Mouse (Mus musculus): ENCODE results near the gene Mtcl1.
A peak's percentile ranks its signal among the peaks of the same experiment; 100 is the strongest.

Gene Mtcl1

GRCm38 (mm10) chr17:66404883-66405590 is 44.5 kb downstream of the Mtcl1 start:
- DNase-seq = peak; percentile 66

GRCm38 (mm10) chr17:66402791-66403470 is 46.6 kb downstream of the Mtcl1 start:
- no peak for DNase-seq

GRCm38 (mm10) chr17:66401596-66402265 is 47.8 kb downstream of the Mtcl1 start:
- no peak for DNase-seq

- DNase-seq = no peak
Observed at GRCm38 (mm10) chr17:66399780-66400179, 49.8 kb downstream of the Mtcl1 start.

- DNase-seq = no peak
Observed at GRCm38 (mm10) chr17:66394571-66394970, 55.0 kb downstream of the Mtcl1 start.

- no peak for DNase-seq
Observed at GRCm38 (mm10) chr17:66388307-66388706, 61.2 kb downstream of the Mtcl1 start.

- DNase-seq = no peak
Observed at GRCm38 (mm10) chr17:66381338-66381737, 68.2 kb downstream of the Mtcl1 start.

GRCm38 (mm10) chr17:66379900-66380857 is 69.4 kb downstream of the Mtcl1 start:
- DNase-seq = no peak

- DNase-seq = no peak
Observed at GRCm38 (mm10) chr17:66379308-66379707, 70.2 kb downstream of the Mtcl1 start.

GRCm38 (mm10) chr17:66378127-66378526 is 71.4 kb downstream of the Mtcl1 start:
- no peak for DNase-seq

GRCm38 (mm10) chr17:66374633-66375272 is 74.8 kb downstream of the Mtcl1 start:
- DNase-seq = no peak

GRCm38 (mm10) chr17:66370867-66371266 is 78.7 kb downstream of the Mtcl1 start:
- no peak for DNase-seq

GRCm38 (mm10) chr17:66369777-66370176 is 79.8 kb downstream of the Mtcl1 start:
- no peak for DNase-seq

GRCm38 (mm10) chr17:66368127-66368526 is 81.4 kb downstream of the Mtcl1 start:
- no peak for DNase-seq

- DNase-seq = no peak
Observed at GRCm38 (mm10) chr17:66365664-66366063, 83.9 kb downstream of the Mtcl1 start.

- no peak for DNase-seq
Observed at GRCm38 (mm10) chr17:66365293-66365642, 84.3 kb downstream of the Mtcl1 start.

GRCm38 (mm10) chr17:66364525-66365292 is 84.8 kb downstream of the Mtcl1 start:
- no peak for DNase-seq

GRCm38 (mm10) chr17:66363852-66364524 is 85.6 kb downstream of the Mtcl1 start:
- DNase-seq = no peak

- DNase-seq = peak; percentile 47
Observed at GRCm38 (mm10) chr17:66362287-66363016, 87.1 kb downstream of the Mtcl1 start.

All from kidney, postnatal 10 days (tissue).